Comparison of ENCODE assay signal across 7 mouse cellular contexts in the genomic region with DNA sequence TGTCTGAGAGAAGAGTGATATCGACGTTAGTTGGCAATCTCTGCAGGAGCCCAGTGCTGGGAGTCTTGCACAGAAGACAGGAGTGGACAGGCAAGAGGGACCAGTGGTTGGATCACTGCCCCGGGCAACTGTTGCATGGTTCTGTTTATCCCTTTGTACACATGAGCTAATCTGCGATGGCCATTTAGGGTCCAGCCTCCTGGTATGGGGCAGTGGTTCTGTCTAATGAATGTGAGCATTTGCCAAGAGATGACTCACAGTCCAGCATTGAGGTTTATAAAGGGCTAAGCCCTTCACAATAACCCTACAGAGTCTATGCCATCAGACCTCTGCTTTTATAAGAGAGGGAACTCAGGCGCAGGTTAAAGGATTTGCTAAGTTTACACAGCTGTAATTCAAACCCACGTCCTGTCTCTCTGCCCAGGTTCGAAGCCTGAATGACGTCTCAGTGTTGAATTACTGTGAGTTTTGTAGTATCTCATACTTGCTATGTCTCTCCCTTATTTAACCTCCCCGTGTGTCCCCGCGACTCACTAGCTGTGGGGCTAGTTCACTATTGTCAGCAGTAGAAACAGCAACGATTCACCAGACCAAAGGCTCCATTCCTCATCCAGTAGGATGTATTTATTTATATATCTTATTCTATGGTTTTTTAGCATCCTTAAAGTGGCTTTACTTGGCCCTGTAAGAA. TPM values are rescaled to one million over a fixed set of nuclear protein-coding genes. Genes with fewer than 3 reads are reported as not detected.
A peak's percentile ranks its signal among the peaks of the same experiment; 100 is the strongest.
DNase-seq lines count a peak whose midpoint lies in the region; ATAC-seq and TF ChIP-seq lines count a peak whose summit lies in the region.

No protein-coding gene starts in this region.

- peak overlapping the region; percentile 21; the same call in 1 of the 2 replicates for H3K9ac ChIP-seq in lung, embryonic 16.5 days (ENCODE audit: low read length)
- H3K9ac ChIP-seq in forebrain, postnatal 0 days, result peak overlapping the region; percentile 43
- 0 out of 2 replicates have a peak overlapping the region, but pooled peaks have one; percentile 6 for H3K9ac ChIP-seq in neural tube, embryonic 13.5 days

- peak; percentile 41; the same call in 1 of the 2 replicates for ATAC-seq in lung, embryonic 16.5 days (ENCODE audit: low read depth)
- ATAC-seq in forebrain, postnatal 0 days, result peak; percentile 49
- ATAC-seq in neural tube, embryonic 13.5 days (ENCODE audit: low read depth), result peak; percentile 48
- ATAC-seq in inflammation-experienced regulatory T-cells, adult 6 months, result no peak

- H3K4me2 ChIP-seq in lung, embryonic 16.5 days (ENCODE audit: low read depth, low read length), result no peak overlapping the region
- peak overlapping the region; percentile 26 for H3K4me2 ChIP-seq in forebrain, postnatal 0 days (ENCODE audit: low read depth)
- peak overlapping the region; percentile 7; the same call in 1 of the 2 replicates for H3K4me2 ChIP-seq in neural tube, embryonic 13.5 days

- no peak for DNase-seq in lung, postnatal 36 days
- DNase-seq in cerebellum, adult 8-10 months, result peak; percentile 85
- DNase-seq in forebrain, postnatal 0 days, result peak; percentile 45
- no peak for DNase-seq in kidney, postnatal 25 days

- H3K4me1 ChIP-seq in lung, embryonic 16.5 days (replicated peaks; ENCODE audit: control insufficient read depth, insufficient read depth, low read length), result peaks cover 12% of the 10 kb centered on the region
- peaks cover 10% of the 10 kb centered on the region; the same call in 1 of the 2 replicates for H3K4me1 ChIP-seq in forebrain, postnatal 0 days (ENCODE audit: insufficient read depth)
- H3K4me1 ChIP-seq in neural tube, embryonic 13.5 days (replicated peaks), result peaks cover 28% of the 10 kb centered on the region

- H3K4me3 ChIP-seq in lung, embryonic 16.5 days (ENCODE audit: low read length), result no peak overlapping the region
- no peak overlapping the region for H3K4me3 ChIP-seq in forebrain, postnatal 0 days (ENCODE audit: low read depth, low read length)
- H3K4me3 ChIP-seq in neural tube, embryonic 13.5 days, result no peak overlapping the region

- H3K27me3 ChIP-seq in lung, embryonic 16.5 days (ENCODE audit: control insufficient read depth, insufficient read depth, low read depth, low read length), result no peaks in the 10 kb centered on the region
- no peaks in the 10 kb centered on the region for H3K27me3 ChIP-seq in forebrain, postnatal 0 days (ENCODE audit: insufficient read depth, low read length)
- no peaks in the 10 kb centered on the region for H3K27me3 ChIP-seq in neural tube, embryonic 13.5 days

- H3K36me3 ChIP-seq in lung, embryonic 16.5 days (ENCODE audit: control insufficient read depth, insufficient read depth, low read length), result no peaks in the 10 kb centered on the region
- no peaks in the 10 kb centered on the region for H3K36me3 ChIP-seq in forebrain, postnatal 0 days (ENCODE audit: insufficient read depth)
- no peaks in the 10 kb centered on the region for H3K36me3 ChIP-seq in neural tube, embryonic 13.5 days

- 51% methylated on average over 12 of the region's 12 CpGs for WGBS in lung, embryonic 16.5 days
- 13% methylated on average over 12 of the region's 12 CpGs for WGBS in forebrain, postnatal 0 days
- 68% methylated on average over 12 of the region's 12 CpGs for WGBS in neural tube, embryonic 13.5 days

- peak overlapping the region; percentile 15; the same call in 1 of the 2 replicates for H3K27ac ChIP-seq in lung, embryonic 16.5 days (ENCODE audit: low read length)
- H3K27ac ChIP-seq in forebrain, postnatal 0 days (ENCODE audit: low read depth, low read length), result peak overlapping the region; percentile 87
- peak overlapping the region; percentile 70 for H3K27ac ChIP-seq in neural tube, embryonic 13.5 days (replicated peaks)

- no peaks in the 10 kb centered on the region for H3K9me3 ChIP-seq in lung, embryonic 16.5 days (ENCODE audit: control insufficient read depth, low read length)
- H3K9me3 ChIP-seq in forebrain, postnatal 0 days (ENCODE audit: low read length), result no peaks in the 10 kb centered on the region
- H3K9me3 ChIP-seq in neural tube, embryonic 13.5 days, result no peaks in the 10 kb centered on the region

- TF ChIP-seq CTCF in forebrain, postnatal 0 days (IDR thresholded peaks at IDR 0.05; ENCODE audit: low read depth), result no peak

RNA-seq across cellular contexts. Expression of gene Tmem178, which starts 37.4 kb away (rescaled TPM):
- polyA plus RNA-seq in lung, embryonic 16.5 days (2015; fragmentation: Nextera tagmentation; extraction: Ambion mirVana), result 15.2 and 15.8 TPM in 2 replicates
- 33.3 and 35.2 TPM in 2 replicates for total RNA-seq in forebrain, postnatal 0 days (2014; rRNA removed)
- polyA plus RNA-seq in forebrain, postnatal 0 days (2015; fragmentation: Nextera tagmentation; extraction: Ambion mirVana), result 34.0 and 34.6 TPM in 2 replicates
- polyA plus RNA-seq in neural tube, embryonic 13.5 days (2015; fragmentation: Nextera tagmentation; extraction: Ambion mirVana), result 36.5 and 41.6 TPM in 2 replicates
- not detected for polyA plus RNA-seq in inflammation-experienced regulatory T-cells, adult 6 months (2017; shearing (Covaris generic))

Comparison
In these comparisons a context has a peak if more than half of its experiments do, and no peak if none do; other contexts are left out.
1. H3K27ac ChIP-seq: peak in every context shown above with its lines; median percentile 87 in forebrain, postnatal 0 days; 70 in neural tube, embryonic 13.5 days; 15 in lung, embryonic 16.5 days.
2. DNase-seq: peak in cerebellum, adult 8-10 months (single experiment) and forebrain, postnatal 0 days (single experiment); none in lung, postnatal 36 days (single experiment) and kidney, postnatal 25 days (0 of 2).
3. RNA of gene Tmem178, which starts 37.4 kb away (polyA plus RNA-seq): 36.5 to 41.6 TPM in neural tube, embryonic 13.5 days, 34.0 to 34.6 TPM in forebrain, postnatal 0 days and 15.2 to 15.8 TPM in lung, embryonic 16.5 days; not detected in inflammation-experienced regulatory T-cells, adult 6 months; every median in the first group is over 10 times any median in the second.
4. Peak in every context shown above with its lines, with median percentiles within 50 percentile points of each other: H3K9ac ChIP-seq.